Mouse (Mus musculus): ENCODE data around the gene Pafah1b2.

Gene Pafah1b2

DNA sequence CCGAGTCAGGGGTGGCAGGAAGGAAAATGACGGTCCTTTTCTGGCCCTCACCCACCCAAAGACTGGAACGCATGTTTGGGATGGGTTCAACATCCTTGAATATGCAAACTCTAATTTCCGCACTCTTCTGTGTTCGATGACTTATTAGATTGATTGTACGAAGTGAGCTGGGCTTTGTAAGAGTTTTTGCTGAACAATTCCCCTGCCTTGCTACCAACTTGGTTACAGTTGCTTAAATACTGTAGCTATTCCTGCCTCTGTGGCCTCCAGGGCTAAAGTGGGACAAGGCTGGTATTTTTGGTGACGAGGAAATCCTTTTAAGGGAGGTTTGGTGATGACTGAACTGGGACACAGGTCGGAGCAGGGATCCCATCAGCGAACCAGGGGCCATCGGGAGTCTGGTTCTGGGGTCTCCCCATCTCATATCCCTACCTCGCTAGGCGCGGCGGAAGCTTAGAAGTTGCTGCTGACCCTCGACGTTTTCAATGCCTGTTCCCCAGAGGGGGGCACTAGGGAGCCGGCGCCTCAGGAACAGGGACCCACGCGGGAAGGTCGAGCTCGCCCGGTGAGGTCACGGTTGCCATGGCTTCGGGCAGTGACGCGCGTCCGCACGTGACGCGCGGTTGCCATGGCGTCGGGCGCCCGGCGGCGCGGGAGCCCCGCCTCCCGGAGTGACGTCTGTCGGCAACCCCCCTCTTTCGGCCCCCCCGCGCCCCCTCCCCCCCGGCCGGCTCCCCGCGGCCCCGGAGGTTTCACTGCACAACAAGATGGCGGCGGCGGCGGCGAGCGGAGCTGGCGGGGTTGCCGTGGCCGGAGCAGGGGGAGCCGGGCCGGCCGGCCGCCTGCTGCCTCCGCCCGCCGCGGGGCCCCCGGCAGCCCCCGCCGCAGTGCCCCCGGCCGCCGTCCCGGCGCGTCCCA is at the start of gene Pafah1b2, which contains the start of gene Sik3:
Gene Pafah1b2, minus strand, starts transcription at position 600 of the 918 bp plus-strand sequence.
Gene Sik3, plus strand, starts transcription at position 730 of the 918 bp plus-strand sequence.
- DNase-seq, result peak; percentile 96

DNA sequence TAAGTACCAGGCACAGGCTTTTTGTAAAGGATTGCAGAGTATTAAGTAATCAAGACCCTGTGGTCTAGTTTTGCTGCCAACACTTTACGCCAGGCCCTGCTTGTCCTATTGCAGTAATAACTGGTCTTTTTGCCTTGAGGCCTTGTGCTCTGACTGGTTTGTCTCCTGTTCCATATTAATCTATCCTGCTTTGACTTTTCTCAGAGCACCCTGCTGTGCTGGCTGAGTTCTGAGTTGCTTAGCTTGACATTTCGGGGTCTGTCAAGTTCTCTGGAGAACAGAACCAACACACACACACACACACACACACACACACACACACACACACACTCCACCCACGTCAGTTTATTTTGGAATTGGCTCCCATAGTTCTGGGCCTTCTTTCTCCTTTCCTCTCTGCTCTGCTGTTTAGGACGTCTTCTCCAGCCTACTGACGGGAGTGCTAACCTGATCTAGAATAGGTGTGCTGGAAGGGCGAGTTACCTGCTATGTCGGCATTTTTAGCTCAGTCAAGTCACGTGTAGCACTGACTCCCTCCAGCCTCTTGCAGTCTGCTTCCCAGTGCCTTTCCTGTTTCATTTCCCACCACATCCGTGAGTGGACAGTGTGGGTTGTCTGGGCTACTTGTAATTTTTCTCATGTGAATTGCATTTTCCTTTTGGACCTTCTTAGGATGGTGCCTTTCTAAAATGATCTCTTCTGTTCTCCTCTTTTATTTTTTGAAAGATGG is 49.4 kb upstream of the Pafah1b2 start:
- peak; percentile 46 for DNase-seq

DNA sequence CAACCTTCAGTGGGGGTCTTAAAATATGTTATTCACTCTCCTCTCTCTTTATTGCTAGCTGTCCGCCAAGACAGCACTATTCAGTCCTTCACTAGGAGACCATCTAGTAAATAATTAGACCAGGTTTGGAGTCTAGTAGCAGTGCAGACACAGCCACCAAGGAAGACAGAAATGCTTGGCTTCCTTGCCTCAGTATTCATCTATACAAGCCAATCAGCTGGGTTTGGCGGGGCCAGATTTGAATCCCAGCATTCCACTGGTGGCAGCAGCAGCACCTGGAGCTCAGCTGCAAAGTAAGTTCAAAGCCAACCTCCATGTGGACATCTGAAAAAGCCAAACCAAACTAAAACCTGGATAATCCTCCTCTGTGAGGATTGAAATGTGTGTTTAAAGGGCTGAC is 47.8 kb upstream of the Pafah1b2 start:
- DNase-seq, result no peak

DNA sequence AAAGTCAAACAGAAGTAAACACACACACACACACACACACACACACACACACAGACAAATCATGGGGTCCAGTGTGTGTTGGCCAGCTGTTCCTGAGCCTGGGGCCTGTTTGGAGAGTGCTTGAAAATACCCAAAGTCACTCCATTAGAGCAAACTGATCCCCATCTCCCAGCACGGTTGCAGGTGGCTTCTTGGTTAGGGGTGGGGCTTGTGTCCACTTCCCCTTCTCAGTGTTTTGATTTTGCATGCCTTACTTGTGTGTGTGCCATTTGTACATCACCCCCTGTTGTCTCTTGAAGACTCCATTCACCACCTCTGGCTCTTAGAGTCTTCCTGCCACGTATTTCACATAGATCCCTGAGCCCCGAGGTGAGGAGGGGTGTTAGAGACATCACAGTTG is 45.6 kb upstream of the Pafah1b2 start:
- no peak for DNase-seq

DNA sequence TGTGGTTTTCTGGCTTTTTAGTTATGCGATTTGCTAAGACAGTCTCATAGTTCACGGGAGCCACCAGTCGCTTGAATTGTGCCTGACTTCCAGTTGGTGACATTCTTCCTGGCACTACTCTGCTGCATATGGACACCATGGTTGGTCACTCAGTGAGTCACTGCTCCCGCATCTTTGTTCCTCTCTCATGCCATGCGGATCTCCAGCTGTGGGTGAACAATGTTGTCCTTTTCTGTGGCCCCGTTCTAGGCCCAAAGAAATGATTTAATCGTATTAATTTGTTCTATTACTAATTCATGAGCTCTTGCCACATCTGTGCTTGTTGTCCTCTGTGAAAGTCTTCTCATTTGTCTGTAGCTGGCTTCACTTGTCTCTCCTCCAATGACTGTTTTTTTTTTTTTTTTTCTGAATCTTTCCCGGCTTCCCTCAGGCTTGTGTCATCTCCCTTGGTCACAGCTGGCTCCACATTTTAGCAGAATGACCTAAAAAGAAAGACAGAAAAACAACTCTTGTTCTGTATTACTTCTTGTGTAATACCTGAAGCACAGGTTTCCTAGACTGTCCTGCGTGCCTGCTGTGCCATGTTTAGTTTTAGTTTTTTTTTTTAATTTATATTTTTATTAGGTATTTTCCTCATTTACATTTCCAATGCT is 40.6 kb upstream of the Pafah1b2 start:
- DNase-seq, result no peak

DNA sequence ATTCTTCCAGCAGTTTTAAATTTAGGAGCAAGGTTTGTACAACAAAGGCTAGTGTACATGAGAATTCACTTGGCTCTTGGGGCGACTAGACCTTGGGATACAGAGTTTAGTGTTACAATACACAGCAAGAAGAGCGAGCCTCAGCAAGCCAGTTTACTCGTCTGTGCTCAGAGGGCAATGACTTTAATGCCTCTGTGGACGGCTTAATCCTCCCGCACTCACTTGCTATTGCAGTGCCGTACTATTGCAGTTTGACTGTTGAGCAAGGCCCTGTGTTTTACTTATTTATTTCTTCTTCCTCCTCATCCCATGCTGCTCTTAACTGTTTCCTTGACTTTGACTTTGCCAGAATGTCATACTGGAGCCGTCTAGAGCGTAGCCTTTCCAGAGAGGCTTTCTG is 37.7 kb upstream of the Pafah1b2 start:
- no peak for DNase-seq

DNA sequence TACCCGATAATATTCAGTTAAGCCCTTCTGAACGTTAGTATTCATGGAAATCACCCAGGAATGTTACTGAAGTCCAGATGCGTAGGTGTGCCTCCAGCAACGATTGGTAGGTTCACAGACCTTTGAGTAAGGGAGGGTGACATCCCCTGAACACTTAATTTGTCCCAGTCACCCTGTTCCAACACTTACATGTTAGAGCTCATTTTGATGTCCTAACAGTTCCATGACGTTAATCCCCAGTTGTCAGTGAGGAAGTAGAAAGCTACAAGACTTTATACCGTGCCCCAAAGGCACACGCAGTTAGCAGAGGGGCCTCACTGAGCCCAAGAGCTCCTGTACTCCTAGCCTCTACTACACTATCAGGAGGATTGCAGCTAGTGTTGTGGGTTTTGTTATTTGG is 37.0 kb upstream of the Pafah1b2 start:
- no peak for DNase-seq

DNA sequence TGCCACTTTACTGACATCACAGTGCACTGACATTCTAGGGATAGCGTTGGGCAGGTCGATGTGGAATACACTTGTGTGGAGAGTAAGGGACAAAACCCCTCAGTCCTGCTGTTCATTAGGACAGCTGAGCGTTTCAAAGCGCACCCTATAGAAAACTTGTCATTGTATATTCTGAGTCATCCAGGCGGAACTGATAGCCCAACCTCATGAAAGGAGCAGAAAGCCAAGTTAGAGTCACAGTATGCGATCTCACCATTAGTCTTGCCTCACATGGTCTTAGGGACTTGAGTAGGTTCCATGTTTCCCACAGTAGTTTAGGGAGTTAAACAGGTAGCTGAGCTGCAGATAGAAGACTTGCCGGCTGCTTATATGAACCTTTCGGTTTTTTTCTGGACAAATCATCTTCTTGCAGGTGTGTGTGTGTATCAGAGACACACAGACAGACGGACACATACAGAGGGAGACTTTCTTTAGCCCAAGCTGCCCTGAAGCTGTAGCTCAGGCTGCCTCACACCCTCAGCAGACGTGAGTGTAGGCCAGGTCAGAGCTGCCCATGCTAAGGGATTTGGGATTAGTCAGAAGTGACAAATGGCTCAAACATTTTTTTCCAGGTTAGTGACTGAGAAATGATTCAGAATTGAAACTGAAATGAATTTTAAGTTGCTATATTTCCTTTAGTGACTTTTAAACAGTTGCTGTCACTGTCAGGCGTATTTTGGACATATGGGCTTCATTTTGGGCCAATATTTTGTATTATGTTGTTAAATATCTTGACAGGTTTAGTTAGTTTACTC is 34.4 kb upstream of the Pafah1b2 start:
- no peak for DNase-seq

DNA sequence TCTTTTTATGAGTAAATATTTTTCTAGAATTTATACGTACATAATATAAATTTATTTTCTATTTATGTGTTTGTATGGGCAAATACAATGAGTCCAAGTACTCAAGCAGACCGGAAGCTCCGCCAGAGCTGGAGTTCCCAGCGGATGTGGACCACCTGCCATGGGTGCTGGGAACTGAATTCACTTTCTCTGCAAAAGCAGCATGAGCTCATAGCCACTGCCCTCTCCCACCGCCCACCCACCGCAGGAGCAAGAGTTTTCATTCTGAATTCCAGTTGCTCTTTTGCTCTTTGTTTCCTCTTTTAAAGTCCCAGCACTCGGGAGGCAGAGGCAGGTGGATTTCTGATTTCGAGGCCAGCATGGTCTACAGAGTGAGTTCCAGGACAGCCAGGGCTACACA is 31.1 kb upstream of the Pafah1b2 start:
- no peak for DNase-seq

DNA sequence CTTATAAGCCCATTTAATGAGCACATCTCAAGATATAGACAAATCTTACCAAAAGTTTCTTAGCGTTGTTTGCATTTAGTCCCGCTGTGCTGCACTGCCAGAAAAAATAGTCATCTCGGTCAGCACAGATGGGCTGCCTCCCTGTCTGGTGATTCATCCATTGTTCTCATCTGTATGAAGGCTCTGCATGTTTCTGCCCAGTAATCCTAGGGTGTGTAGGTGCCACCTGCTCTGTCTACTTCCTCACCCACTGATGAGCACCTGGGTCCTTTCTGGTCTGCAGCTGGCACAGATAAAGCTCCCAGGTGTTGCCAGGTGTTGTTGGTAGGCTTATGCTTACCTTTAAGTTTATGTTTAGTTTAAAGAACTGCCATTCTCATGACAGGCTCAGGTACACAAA is 29.9 kb upstream of the Pafah1b2 start:
- DNase-seq, result no peak

DNA sequence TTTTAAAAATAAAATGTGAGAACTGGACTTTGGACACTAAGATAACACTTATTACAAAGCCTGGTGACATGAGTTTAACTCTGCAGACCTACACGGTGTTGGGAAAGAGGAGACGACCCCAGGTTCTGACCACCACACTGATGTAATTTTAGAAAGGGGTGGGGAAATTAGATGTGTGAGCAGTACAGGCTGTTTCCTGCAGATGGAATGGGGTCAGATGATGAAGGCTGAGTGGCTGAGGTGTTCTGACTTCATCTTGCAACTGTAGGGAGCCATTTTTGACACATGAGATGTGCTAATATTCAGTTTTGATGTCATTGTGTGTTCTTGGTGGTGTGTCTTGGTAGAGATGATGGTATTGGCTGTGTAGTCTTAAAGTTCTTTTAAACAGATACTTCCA is 28.7 kb upstream of the Pafah1b2 start:
- no peak for DNase-seq

DNA sequence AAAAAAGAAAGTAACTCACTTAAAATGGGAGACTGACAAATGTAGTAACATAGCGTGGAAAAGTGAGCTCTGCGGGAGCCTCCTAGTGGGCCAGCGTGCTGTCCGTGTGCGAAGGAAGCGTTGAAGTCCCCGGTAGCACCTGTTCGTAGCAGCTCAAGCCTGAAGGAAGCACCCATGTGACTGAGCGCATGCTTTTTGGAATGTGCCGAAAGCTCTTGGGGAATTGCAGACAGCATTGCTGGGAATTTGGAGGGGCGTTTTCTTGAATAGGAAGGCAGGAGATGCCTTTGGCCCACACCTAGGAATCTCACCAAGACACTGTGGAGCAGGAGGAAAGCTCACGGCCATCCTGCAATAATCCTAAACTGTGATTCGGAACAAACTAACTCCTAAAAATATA is 26.3 kb upstream of the Pafah1b2 start:
- no peak for DNase-seq

DNA sequence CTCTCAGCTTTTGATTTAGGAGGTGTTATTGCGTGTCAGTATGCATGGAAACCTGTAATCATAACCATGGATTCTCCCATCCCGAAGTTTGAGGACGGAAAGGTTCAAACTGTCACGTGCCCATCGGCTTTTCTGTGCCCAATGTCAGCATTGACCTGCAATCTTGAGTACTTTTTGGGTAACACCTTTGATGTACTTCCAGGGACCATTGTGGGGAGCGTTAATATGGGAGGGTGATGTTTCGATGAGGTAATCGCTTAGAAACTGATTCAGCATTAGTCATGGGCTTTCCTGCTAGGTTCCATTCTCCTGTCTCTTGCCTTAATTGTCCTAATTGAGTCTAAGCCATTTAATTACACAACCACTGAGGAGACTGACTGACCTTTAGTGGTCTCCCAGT is 24.4 kb upstream of the Pafah1b2 start:
- no peak for DNase-seq

DNA sequence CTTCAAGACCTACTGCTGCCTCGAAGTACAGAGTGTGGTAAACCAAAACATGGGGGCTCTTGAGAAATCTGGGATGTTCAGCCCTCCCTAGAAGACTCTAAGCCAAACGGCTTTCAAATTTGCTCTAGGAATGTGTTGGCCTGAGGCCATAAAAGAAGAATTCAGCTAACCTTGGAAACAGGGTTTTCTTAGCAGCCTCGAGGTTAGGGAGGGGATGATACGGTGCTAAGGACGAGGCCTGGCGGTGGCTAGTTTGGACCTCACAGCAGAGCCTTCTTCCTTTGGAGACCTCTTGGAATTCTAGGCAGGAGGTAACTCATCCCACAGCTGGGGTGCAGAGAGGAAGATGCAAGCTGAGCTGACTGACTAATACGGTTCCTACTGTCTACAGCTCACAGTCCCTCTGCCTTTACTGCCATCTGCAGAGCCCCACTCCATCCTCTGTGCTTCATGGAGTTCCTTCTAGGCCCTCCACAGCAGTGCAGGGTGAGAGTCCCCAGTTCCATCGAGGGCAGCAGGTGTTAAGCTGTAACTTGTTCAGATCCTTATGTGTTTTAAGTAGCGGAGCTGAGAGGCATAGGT is 22.9 kb upstream of the Pafah1b2 start:
- no peak for DNase-seq

DNA sequence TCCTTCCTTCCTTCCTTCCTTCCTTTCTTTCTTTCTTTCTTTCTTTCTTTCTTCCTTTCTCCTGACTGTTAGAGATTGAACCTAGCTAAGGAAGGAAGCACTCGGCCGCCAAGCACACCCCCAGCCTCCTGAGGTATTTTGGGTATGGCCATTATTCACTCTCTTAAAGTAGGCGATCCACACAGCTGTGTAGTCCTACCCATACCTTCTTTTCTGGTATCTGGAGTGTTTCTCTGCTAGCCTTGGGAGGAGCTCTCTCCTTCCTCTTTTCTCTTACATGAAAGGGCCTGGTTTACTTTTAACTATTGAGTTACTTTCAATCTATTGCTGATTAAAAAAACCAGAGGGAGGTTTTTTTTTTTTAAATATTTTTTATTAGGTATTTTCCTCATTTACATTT is 21.4 kb upstream of the Pafah1b2 start:
- DNase-seq, result no peak

DNA sequence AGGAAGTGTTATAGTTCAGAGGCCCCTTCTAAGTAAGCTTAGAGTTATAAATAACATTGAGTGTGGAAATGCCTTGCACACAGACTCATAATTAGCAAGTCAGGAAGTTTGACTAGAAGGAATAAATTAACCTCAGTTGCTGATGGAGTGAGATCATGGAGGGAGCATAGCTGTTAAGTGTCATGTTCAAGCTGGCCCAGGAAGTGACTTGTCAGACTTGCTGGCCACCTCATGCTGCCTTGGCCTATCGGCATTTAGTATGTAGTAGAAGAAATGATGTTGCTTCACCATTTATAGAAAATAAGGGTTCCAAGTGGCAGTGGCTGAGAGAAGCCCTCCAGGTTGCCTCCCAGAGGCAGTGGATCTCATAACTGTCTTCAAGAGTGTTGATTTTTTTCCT is 20.6 kb upstream of the Pafah1b2 start:
- DNase-seq, result no peak

DNA sequence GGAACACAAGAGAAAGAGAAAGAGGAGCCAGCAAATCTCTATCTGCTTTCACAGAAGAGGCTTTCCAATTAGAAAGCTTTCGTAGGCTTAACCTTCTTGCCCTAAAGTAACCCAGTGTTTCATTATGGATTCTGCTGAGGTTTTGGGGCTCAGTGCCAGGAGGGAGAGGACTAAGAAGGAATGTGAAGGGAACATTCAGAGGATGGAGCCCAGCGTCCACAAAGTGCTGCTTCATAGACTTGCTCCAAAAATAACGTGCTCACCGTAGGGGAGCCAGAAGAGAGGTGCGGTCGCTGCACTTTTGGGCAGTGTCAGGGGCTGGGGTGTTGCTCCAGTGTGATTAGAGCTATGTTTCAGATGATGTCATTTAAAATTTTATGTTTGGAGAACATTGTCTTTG is 19.7 kb upstream of the Pafah1b2 start:
- DNase-seq, result peak; percentile 65

DNA sequence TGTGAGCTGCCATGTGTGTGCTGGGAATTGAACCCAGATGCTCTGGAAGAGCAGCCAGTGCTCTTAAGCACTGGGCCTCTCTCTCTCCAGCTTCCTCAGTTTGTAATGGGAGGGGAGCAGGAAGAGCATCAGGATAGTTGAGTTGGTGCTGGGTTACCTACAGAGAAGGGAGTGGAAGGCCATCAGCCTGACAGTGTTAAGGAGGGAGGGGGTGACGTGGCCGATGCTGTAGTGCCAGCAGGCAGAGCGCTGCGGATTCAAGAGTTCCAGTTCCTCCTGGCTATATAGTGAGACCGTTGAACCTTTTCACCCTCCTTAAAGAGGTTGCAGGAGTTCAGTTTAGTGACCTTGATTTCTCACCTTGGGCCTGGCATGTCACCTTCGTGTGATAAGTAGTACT is 18.5 kb upstream of the Pafah1b2 start:
- no peak for DNase-seq

DNA sequence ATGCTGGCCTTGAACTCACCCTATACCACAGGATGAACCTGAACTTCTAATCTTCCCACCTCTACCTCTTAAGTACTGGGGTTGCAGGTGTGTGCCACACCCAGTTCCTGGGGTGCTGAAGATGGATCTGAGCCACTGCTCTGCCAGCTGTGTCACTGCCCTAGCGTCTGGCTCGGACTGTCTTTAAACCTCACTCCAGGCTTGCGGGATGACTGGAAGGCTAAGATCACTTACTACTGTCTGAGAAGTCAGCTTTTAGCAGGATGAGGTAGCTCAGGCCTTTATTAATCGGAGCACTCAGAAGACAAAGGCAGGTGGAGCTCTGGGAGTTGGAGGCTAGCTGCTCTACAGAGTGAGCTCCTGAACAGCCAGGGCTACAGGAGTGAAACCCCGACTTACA is 17.7 kb upstream of the Pafah1b2 start:
- DNase-seq, result no peak

DNA sequence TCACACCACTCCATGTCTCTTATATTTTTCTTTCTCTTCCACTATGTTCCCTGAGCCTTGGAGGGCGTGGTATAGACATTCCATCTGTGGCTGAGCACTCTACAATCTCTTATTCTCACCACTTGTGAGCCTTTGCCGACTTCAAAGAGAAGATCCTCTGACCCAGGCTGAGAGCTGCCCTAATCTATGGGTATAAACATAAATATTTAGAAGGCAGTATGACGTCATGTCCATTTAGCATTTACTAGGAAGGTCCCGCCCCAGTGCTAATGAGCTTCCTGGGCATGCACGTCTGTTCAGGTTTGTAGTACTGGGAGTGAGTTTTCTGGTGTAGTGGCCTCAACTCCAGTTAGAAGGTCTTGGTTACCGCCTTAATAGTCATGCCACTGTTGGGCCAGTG is 17.0 kb upstream of the Pafah1b2 start:
- DNase-seq, result no peak

DNA sequence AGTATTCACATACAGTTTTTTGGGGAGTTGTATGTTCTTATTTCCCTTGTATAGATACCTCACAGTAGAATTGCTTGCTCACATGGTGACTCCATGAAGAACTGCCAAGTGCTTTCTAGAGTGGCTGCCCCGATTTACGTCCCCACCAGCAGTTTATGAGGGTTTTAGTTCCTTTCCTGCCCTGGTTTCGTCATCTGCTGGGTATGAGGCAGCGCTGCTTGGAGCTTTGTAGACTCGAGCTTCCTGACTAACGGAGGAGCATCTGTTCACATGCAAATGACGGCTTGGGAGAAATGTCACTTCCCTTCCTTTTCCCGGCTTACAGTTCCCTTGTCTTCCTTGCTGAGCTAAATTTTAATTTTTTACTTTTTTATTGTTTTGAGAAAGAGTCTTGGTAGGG is 15.5 kb upstream of the Pafah1b2 start:
- no peak for DNase-seq

DNA sequence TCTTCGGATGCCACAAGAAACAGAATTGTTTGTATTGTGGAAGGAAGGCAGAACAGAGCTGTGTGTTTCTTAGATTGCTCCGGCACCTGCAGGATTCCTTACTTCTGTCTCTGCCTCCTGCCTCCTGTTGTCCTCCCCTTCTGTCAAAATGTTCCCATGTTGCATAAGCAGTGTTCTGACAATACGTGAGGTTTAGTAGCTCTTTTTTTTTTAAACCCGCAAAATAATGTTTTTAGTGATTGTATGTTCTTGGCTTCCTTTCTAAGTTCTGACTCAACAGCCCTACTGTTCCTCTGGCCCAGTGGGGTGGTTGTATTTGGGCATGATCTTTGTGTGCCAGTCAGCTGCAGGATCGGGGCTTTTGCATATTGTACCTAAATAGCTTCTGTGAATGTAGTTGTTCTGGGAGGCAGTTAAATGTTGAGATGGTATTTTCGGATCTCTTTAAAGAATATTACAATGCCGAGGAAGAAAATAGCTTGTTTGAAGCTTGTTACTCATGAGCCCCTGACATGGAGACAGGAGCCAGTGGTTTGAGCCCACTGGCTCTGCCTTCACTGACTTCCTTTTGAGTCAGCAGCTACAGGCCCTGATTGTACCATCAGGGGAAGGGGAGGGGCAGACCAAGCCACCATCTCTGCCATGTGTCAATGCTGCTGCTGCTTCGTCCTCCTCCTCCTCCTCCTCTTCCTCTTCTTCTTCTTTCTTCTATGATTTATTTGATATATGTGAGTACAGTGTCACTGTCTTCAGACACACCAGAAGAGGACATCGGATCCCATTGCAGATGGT is 13.8 kb upstream of the Pafah1b2 start:
- DNase-seq, result no peak
